Mouse (Mus musculus): ENCODE results near the gene Ptpn11. TPM values are rescaled to one million over a fixed set of nuclear protein-coding genes. Genes with fewer than 3 reads are reported as not detected.

Gene Ptpn11
- polyA plus RNA-seq, 1 experiment from 2014 or later, result 21.1 TPM

DNA sequence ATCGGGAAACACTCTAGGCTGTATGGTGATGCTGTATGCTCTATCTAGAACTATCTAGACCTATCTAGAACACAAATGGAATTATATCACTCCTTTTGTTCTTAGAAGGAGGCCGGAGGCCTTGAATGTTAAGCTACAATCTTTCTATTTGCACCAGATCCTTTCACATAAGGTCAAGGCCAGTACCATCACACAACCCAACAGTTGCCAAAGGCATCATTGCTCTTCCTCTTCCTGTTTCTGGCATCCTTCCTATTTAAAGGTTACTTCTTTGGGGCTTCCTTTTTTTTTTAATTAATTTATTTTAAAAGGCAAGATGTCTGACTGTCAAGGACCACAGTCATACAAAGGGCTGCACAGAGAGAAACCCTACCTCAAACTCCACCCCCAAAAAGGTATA is 6.1 kb upstream of the Ptpn11 start:
- ATAC-seq (ENCODE audit: insufficient number of reproducible peaks, low FRiP score, low TSS enrichment, low read depth), result no peak
- H3K27ac ChIP-seq (replicated peaks), result no peak overlapping the region
- no peaks in the 10 kb centered on the region for H3K4me1 ChIP-seq
- H3K36me3 ChIP-seq, result no peaks in the 10 kb centered on the region
- no peak overlapping the region for H3K9ac ChIP-seq
- 68% methylated on average over 2 of the region's 2 CpGs for WGBS
- H3K9me3 ChIP-seq (replicated peaks), result no peaks in the 10 kb centered on the region
- H3K27me3 ChIP-seq, result peaks cover 11% of the 10 kb centered on the region; the same call in 1 of the 2 replicates
- no peak overlapping the region for H3K4me2 ChIP-seq (replicated peaks)
- no peak overlapping the region for H3K4me3 ChIP-seq (replicated peaks)

DNA sequence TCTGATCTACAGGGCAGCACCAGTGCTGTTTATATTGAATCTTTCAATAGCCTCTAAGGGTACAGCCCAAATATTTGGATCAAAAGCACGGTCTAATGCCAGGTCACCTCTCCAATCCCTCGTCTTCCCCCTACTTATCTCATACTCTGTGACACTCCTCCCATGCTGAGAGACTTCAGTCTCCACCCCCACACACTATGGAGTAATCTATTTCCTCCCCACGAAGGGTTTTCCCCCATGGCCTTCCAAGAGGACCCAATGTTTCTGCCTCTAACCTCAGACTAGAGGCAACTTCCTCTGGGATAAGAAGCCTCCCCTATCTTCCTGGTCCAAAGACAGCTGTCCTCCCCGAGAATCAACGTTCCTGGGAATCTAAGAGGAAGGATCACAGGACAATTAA is 5.6 kb upstream of the Ptpn11 start:
- H3K9ac ChIP-seq, result no peak overlapping the region
- H3K36me3 ChIP-seq, result no peaks in the 10 kb centered on the region
- ATAC-seq (ENCODE audit: insufficient number of reproducible peaks, low FRiP score, low TSS enrichment, low read depth), result no peak
- H3K4me1 ChIP-seq, result 0 out of 2 replicates have a peak, but pooled peaks cover under 1% of the 10 kb centered on the region
- H3K27me3 ChIP-seq, result peaks cover 11% of the 10 kb centered on the region; the same call in 1 of the 2 replicates
- H3K27ac ChIP-seq (replicated peaks), result no peak overlapping the region
- H3K4me3 ChIP-seq (replicated peaks), result no peak overlapping the region
- 42% methylated on average over 5 of the region's 5 CpGs for WGBS
- H3K4me2 ChIP-seq (replicated peaks), result no peak overlapping the region
- H3K9me3 ChIP-seq (replicated peaks), result no peaks in the 10 kb centered on the region

DNA sequence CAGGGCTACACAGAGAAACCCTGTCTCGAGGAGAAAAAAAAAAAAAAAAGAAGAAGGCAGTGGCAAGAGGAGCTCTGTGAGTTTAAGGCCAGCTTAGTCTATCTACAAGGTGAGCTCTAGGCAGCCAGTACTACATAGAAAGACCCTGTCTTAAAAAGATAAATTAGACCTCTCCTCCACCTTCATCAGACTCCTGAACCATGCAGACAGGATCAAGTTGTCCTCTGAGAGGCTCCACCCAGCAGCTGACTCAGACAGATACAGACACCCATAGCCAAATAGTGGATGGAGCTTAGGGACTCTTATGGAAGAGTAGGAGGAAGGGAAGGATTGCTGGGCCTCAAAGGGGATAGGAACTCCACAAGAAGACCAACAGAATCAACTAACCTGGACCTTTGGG is 3.0 kb upstream of the Ptpn11 start:
- Histone ChIP-seq H3K4me2 (replicated peaks) (no peak overlapping the region), H3K4me3 (replicated peaks) (no peak overlapping the region), H3K36me3 (no peaks in the 10 kb centered on the region), H3K27me3 (0 out of 2 replicates have a peak, but pooled peaks cover 5% of the 10 kb centered on the region), H3K27ac (replicated peaks) (no peak overlapping the region), H3K9me3 (replicated peaks) (no peaks in the 10 kb centered on the region), H3K4me1 (peaks cover 13% of the 10 kb centered on the region), H3K9ac (no peak overlapping the region)
- 44% methylated on average over 1 of the region's 1 CpGs for whole genome bisulfite sequencing
- ATAC-seq (ENCODE audit: insufficient number of reproducible peaks, low FRiP score, low TSS enrichment, low read depth), result no peak

- H3K36me3 ChIP-seq, result no peaks in the 10 kb centered on the region
- ATAC-seq (ENCODE audit: insufficient number of reproducible peaks, low FRiP score, low TSS enrichment, low read depth), result no peak; the same call in 1 of the 2 replicates
- peak overlapping the region; percentile 75 for H3K9ac ChIP-seq
- WGBS, result 8% methylated on average over 17 of the region's 17 CpGs
- no peaks in the 10 kb centered on the region for H3K9me3 ChIP-seq (replicated peaks)
- peak overlapping the region; percentile 87 for H3K27ac ChIP-seq (replicated peaks)
- H3K4me3 ChIP-seq (replicated peaks), result peak overlapping the region; percentile 93
- peak overlapping the region; percentile 85 for H3K4me2 ChIP-seq (replicated peaks)
- H3K4me1 ChIP-seq, result peaks cover 33% of the 10 kb centered on the region
- H3K27me3 ChIP-seq, result no peaks in the 10 kb centered on the region
Observed at GRCm38 (mm10) chr5:121191584-121191906, 348 bp upstream of the Ptpn11 start.

DNA sequence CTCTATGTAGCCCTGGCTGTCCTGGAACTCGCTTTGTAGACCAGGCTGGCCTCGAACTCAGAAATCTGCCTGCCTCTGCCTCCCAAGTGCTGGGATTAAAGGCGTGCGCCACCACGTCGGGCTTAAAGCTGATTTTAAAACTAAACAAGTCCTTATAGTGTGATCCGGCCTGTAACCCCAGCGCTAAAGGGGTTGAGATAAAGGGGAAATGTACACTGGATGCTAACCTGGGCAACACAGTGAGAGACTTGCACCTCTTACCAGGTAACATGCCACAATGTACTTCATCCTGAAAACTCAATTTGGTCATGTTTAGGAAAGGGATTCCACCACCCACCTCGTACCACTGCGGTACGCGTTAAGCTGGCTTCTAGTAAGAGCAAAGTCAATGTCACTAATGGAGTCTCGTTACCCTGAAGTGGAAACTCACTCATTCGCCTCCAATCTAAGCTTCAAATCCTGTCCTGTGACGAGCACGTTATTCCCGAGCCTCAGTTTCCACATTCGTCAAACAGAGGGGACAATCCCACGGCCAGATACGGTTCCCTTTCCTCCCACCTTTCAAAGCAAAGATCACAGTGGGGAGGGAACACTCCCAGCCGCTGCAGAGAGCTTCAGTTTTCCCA is 874 bp downstream of the Ptpn11 start:
- Histone ChIP-seq H3K27ac (replicated peaks) (peak overlapping the region; percentile 87), H3K9ac (peak overlapping the region; percentile 92), H3K36me3 (no peaks in the 10 kb centered on the region), H3K4me1 (peaks cover 45% of the 10 kb centered on the region), H3K4me2 (replicated peaks) (peak overlapping the region; percentile 85), H3K27me3 (no peaks in the 10 kb centered on the region), H3K4me3 (replicated peaks) (peak overlapping the region; percentile 93), H3K9me3 (replicated peaks) (no peaks in the 10 kb centered on the region)
- ATAC-seq (ENCODE audit: insufficient number of reproducible peaks, low FRiP score, low TSS enrichment, low read depth), result no peak
- WGBS, result 27% methylated on average over 21 of the region's 21 CpGs

DNA sequence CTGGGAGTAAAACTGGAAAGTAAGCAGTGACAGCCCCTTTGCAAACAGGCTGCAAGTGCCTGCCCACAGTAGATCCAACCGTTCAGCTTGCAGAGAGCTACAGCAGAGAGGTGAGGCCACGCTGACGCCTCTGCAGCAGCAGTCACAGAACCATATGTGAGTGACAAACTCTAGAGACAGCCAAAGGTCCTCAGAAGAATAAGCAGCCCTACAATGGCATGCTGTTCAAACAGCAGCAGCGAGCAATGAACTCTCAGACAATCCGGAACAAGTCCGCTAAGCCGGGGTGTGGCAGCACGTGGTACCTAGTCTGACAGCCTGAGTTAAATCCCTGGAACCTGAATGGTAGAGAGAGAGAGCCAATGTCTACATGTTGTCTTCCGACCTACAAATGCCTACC is 2.0 kb downstream of the Ptpn11 start:
- Histone ChIP-seq H3K4me2 (replicated peaks) (no peak overlapping the region), H3K4me1 (peaks cover 49% of the 10 kb centered on the region), H3K27ac (replicated peaks) (no peak overlapping the region), H3K9ac (no peak overlapping the region), H3K9me3 (replicated peaks) (no peaks in the 10 kb centered on the region), H3K4me3 (replicated peaks) (no peak overlapping the region), H3K36me3 (no peaks in the 10 kb centered on the region), H3K27me3 (no peaks in the 10 kb centered on the region)
- no peak for ATAC-seq (ENCODE audit: insufficient number of reproducible peaks, low FRiP score, low TSS enrichment, low read depth)
- 65% methylated on average over 9 of the region's 9 CpGs for WGBS

DNA sequence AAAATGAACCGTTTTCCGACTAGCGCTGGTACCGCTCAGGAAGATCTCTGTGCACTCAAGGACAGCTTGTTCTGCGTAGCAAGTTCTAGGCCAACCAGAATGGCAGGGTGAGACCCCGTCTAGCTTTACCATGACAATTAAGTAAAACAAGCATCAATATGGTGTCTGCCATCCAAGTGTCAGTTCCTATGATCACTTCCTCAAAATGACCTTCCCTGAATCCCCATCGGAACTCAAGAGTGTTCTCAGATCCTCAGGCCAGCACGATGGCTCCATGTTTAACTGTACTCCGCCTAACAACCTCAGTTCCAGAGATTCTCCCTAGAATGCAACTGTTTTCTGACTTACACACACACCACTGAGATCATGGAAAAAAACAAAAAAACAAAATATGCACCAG is 2.9 kb downstream of the Ptpn11 start:
- Histone ChIP-seq H3K27ac (replicated peaks) (no peak overlapping the region), H3K36me3 (no peaks in the 10 kb centered on the region), H3K4me1 (peaks cover 49% of the 10 kb centered on the region), H3K9ac (no peak overlapping the region), H3K4me2 (replicated peaks) (no peak overlapping the region), H3K27me3 (no peaks in the 10 kb centered on the region), H3K4me3 (replicated peaks) (no peak overlapping the region), H3K9me3 (replicated peaks) (no peaks in the 10 kb centered on the region)
- ATAC-seq (ENCODE audit: insufficient number of reproducible peaks, low FRiP score, low TSS enrichment, low read depth), result no peak
- 90% methylated on average over 9 of the region's 9 CpGs for WGBS

- peaks cover 49% of the 10 kb centered on the region for H3K4me1 ChIP-seq
- no peak overlapping the region for H3K27ac ChIP-seq (replicated peaks)
- no peak for ATAC-seq (ENCODE audit: insufficient number of reproducible peaks, low FRiP score, low TSS enrichment, low read depth)
- H3K9me3 ChIP-seq (replicated peaks), result no peaks in the 10 kb centered on the region
- WGBS, result 86% methylated on average over 8 of the region's 8 CpGs
- no peak overlapping the region for H3K9ac ChIP-seq
- no peak overlapping the region for H3K4me2 ChIP-seq (replicated peaks)
- H3K4me3 ChIP-seq (replicated peaks), result no peak overlapping the region
- no peaks in the 10 kb centered on the region for H3K36me3 ChIP-seq
- H3K27me3 ChIP-seq, result no peaks in the 10 kb centered on the region
Observed at GRCm38 (mm10) chr5:121187580-121188001, 3.6 kb downstream of the Ptpn11 start.

DNA sequence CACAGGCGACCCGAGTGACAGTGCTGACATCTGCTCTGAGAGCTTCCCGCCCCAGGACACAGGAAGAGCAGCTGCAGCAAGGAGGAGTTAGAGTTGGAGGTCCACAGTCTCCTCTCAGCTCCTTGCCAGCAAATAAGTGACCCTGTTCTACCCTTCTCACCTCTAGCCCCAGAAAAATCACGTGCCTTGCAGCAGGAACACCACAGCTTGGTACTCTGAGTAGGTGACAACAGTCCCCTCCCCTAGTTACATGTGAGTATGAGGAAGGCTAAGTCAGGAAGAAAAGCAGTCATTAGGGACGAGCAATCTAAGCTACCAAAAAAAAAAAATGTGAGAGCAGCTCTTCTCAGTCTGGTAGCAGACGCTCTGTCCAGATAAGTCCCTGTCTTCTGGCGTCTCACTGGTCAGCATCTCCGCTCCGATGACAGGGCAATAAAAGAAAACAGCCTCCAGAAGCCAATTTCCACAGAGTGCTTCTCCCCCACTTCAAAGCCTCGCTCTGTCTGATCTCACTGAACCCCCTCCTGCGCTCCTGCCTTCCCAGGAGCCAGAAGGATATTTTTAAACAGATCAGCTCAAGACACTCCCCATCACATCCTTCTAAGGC is 6.1 kb downstream of the Ptpn11 start:
- no peak for ATAC-seq (ENCODE audit: insufficient number of reproducible peaks, low FRiP score, low TSS enrichment, low read depth)
- Histone ChIP-seq H3K27me3 (no peaks in the 10 kb centered on the region), H3K9me3 (replicated peaks) (no peaks in the 10 kb centered on the region), H3K27ac (replicated peaks) (no peak overlapping the region; the same call in 1 of the 2 replicates), H3K36me3 (no peaks in the 10 kb centered on the region), H3K4me2 (replicated peaks) (no peak overlapping the region), H3K4me3 (replicated peaks) (no peak overlapping the region), H3K9ac (no peak overlapping the region), H3K4me1 (peaks cover 46% of the 10 kb centered on the region)
- 47% methylated on average over 11 of the region's 11 CpGs for WGBS

GRCm38 (mm10) chr5:121184375-121184774 is 6.8 kb downstream of the Ptpn11 start:
- ATAC-seq (ENCODE audit: insufficient number of reproducible peaks, low FRiP score, low TSS enrichment, low read depth), result no peak

DNA sequence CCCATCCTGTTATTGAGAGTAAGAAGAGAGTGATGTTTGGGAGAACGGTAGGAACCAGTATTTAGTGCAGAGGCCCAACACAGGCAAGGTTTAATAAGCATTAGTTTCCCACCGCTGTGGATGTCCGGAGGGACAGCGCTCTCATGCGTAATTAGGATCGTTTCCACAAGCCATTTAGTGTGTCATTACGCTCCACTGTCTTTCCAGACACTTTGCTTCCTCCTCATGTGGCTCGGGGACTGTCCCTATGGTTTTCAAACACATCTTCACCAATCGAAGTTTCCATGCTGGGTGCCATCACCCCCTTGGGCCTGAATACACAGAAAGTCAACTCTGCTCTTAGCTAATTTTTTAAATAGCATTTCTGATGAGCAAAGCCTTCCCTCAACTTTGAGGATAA is 7.9 kb downstream of the Ptpn11 start:
- peaks cover 34% of the 10 kb centered on the region for H3K4me1 ChIP-seq

More at GRCm38 (mm10) chr5:121184375-121184774, 6.8 kb downstream of the Ptpn11 start:
- Histone ChIP-seq H3K36me3 (no peaks in the 10 kb centered on the region), H3K27ac (replicated peaks) (no peak overlapping the region), H3K27me3 (no peaks in the 10 kb centered on the region), H3K9me3 (replicated peaks) (no peaks in the 10 kb centered on the region), H3K4me3 (replicated peaks) (no peak overlapping the region), H3K4me2 (replicated peaks) (no peak overlapping the region), H3K9ac (no peak overlapping the region), H3K4me1 (peaks cover 42% of the 10 kb centered on the region)
- 75% methylated on average over 2 of the region's 2 CpGs for WGBS

More for the DNA sequence above, 7.9 kb downstream of the Ptpn11 start:
- H3K4me3 ChIP-seq (replicated peaks), result no peak overlapping the region
- no peak overlapping the region for H3K9ac ChIP-seq
- WGBS, result 78% methylated on average over 9 of the region's 9 CpGs
- no peak overlapping the region for H3K4me2 ChIP-seq (replicated peaks)
- H3K27ac ChIP-seq (replicated peaks), result no peak overlapping the region
- no peaks in the 10 kb centered on the region for H3K27me3 ChIP-seq
- no peaks in the 10 kb centered on the region for H3K9me3 ChIP-seq (replicated peaks)
- H3K36me3 ChIP-seq, result no peaks in the 10 kb centered on the region
- ATAC-seq (ENCODE audit: insufficient number of reproducible peaks, low FRiP score, low TSS enrichment, low read depth), result no peak

Measured in embryonic facial prominence, embryonic 15.5 days (tissue).